Mouse (Mus musculus) spleen, postnatal 10 days (tissue): ENCODE measurements at regions not wholly inside any gene's neighbourhood (a gene's known extent, or its start where the extent isn't known, plus 50 kb on each side); places are given as distances from the start of the nearest gene placed in this dataset.

Source experiments
- DNase-seq, 2 experiments: peaks; one replicate each; pipeline ENCODE4 v3.0.0; 2021 to 2022; ENCODE audit warnings: low spot score in 2 of 2

- DNase-seq: no peak
Observed at GRCm38 (mm10) chr13:118603474-118603873, 66.1 kb upstream of the Fgf10 start.

GRCm38 (mm10) chr13:118596856-118597255, 72.7 kb upstream of the Fgf10 start:
- DNase-seq: peak in 1 of 2 experiments; percentile 27

- no peak for DNase-seq
Observed at GRCm38 (mm10) chr13:118596218-118596795, 73.3 kb upstream of the Fgf10 start.

- no peak for DNase-seq
Observed at GRCm38 (mm10) chr13:118592074-118592473, 77.5 kb upstream of the Fgf10 start.

- DNase-seq: no peak
Observed at GRCm38 (mm10) chr13:118572555-118572954, 97.0 kb upstream of the Fgf10 start.

- no peak for DNase-seq
Observed at GRCm38 (mm10) chr13:118565219-118565833, 104.3 kb upstream of the Fgf10 start.

- DNase-seq: no peak
Observed at GRCm38 (mm10) chr13:118558966-118559365, 110.6 kb upstream of the Fgf10 start.

- no peak for DNase-seq
Observed at GRCm38 (mm10) chr13:118552029-118552428, 117.6 kb upstream of the Fgf10 start.

- DNase-seq: no peak
Observed at GRCm38 (mm10) chr13:118538742-118539141, 130.8 kb upstream of the Fgf10 start.

- DNase-seq: no peak
Observed at GRCm38 (mm10) chr13:118513961-118514360, 126.9 kb upstream of the Mrps30 start.

GRCm38 (mm10) chr13:118506136-118506535, 119.1 kb upstream of the Mrps30 start:
- DNase-seq: no peak

- no peak for DNase-seq
Observed at GRCm38 (mm10) chr13:118490610-118491009, 103.6 kb upstream of the Mrps30 start.

GRCm38 (mm10) chr13:118483031-118483430, 96.0 kb upstream of the Mrps30 start:
- no peak for DNase-seq

- DNase-seq: no peak
Observed at GRCm38 (mm10) chr13:118480237-118480636, 93.2 kb upstream of the Mrps30 start.

GRCm38 (mm10) chr13:118478487-118478886, 91.4 kb upstream of the Mrps30 start:
- DNase-seq: no peak

- no peak for DNase-seq
Observed at GRCm38 (mm10) chr13:118472578-118472977, 85.5 kb upstream of the Mrps30 start.

- DNase-seq: no peak
Observed at GRCm38 (mm10) chr13:118459672-118460384, 72.8 kb upstream of the Mrps30 start.

GRCm38 (mm10) chr13:118448977-118449705, 62.1 kb upstream of the Mrps30 start:
- no peak for DNase-seq

GRCm38 (mm10) chr13:118441322-118442064, 54.4 kb upstream of the Mrps30 start:
- DNase-seq: no peak
